Mouse (Mus musculus) E14TG2a.4 (cell line): ENCODE results near the gene Padi6.

Experiments used
- H3K27me3 ChIP-seq: 2 replicates; pipeline ENCODE4 v1.6.1; 2014; ENCODE audit warnings: low read length, control low read depth; ENCODE audit not compliant: insufficient read depth
- H3K36me3 ChIP-seq: 2 replicates; pipeline ENCODE4 v1.6.1; 2014; ENCODE audit warnings: low read length, control low read depth; ENCODE audit not compliant: insufficient read depth
- H3K4me1 ChIP-seq: replicated peaks from 2 replicates; pipeline ENCODE4 v1.6.1; 2014; ENCODE audit warnings: low read depth, low read length, control low read depth
- H3K4me3 ChIP-seq: replicated peaks from 2 replicates; pipeline ENCODE4 v1.5.1; 2014; ENCODE audit warnings: mild to moderate bottlenecking, low read length
- H3K9me3 ChIP-seq: 2 replicates; pipeline ENCODE4 v1.6.1; 2014; ENCODE audit warnings: low read length, control low read depth
- CTCF ChIP-seq: conservative IDR thresholded peaks from 2 replicates; pipeline ENCODE4 v1.5.1; 2014; ENCODE audit warnings: low read length
- NANOG ChIP-seq: IDR thresholded peaks from 2 replicates; pipeline ENCODE4 v1.6.1; 2014; ENCODE audit warnings: borderline replicate concordance, low read length, mixed read lengths
- POU5F1 ChIP-seq: IDR thresholded peaks from 2 replicates; pipeline ENCODE4 v1.6.1; 2014; ENCODE audit warnings: low read length, borderline replicate concordance

Padi6 gene

DNA sequence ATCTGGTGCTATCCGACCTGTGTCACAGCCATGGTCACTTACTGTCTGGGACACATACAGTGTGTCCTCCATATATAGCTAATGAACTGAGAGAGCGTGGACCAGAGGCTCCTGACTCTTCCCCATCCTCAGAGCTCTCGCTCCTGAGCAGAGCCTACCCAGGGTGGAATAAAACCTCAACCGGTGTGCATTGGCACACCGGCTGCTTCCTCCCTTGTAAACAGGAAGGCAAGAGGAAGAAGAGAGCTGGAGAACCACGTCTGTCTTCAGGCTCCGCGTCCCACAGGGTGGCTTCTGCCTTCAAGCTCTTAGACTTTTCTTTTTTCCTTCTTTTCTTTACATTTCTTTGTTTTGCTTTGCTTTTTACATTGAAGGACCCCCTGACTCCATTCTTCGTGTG is 40.4 kb upstream of the Padi6 start:
- H3K36me3 ChIP-seq = no peaks in the 10 kb centered on the region
- peaks cover 10% of the 10 kb centered on the region; the same call in 1 of the 2 replicates for H3K4me1 ChIP-seq
- H3K27me3 ChIP-seq = no peaks in the 10 kb centered on the region
- no peak for TF ChIP-seq CTCF
- no peak for TF ChIP-seq NANOG
- no peak for TF ChIP-seq POU5F1
- no peak overlapping the region for H3K4me3 ChIP-seq
- H3K9me3 ChIP-seq = peaks cover 6% of the 10 kb centered on the region

DNA sequence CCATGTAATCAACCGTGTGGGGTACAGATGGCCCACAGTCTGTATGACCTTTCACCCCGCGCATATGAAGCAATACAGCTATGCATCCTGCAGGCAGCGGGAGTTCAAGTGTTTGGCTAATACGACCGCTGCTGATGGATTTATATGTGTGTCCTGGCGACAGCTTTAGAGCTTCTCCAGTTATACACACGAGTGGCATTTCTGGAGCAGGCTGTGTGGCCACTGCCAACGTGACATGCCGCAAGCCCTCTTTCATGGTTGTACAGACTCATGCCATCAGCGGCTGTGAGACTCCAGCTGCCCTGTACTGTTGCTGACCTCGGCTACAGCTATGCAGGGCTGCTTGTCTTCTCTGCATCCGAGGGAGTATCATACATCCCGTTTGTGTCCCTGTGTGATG is 38.1 kb upstream of the Padi6 start:
- Histone ChIP-seq H3K9me3 (no peaks in the 10 kb centered on the region), H3K27me3 (no peaks in the 10 kb centered on the region), H3K4me3 (no peak overlapping the region), H3K4me1 (peaks cover 25% of the 10 kb centered on the region), H3K36me3 (no peaks in the 10 kb centered on the region)
- no peak for TF ChIP-seq POU5F1
- no peak for TF ChIP-seq NANOG
- no peak for TF ChIP-seq CTCF

DNA sequence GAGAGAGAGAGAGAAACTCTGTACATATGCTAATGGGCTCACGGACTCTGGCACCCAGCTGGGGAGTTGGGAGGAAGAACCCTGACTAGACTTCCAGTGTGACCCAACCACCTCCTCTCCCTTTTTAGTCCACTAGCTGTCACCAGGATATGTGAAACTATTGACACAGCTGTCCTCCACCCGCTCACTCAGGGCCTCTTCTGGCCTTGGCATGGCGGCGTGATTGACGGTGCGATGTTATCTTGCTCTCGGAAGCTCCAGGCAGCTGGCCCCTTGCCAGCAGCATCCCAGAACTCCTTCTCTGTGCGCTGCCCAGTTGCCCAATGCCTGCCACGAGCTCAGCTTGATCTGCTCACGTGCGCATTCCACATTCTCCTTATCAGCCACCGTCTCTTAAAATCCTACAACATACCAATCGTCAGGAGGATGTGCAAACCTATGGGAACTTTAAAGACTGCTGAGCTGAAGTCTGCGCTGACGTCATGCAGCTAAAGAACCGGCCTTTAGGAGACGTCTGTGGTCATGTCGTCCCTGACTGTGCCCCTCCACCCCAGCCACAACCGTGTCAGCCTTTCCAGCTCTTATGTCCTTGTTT is 37.5 kb upstream of the Padi6 start:
- Histone ChIP-seq H3K4me1 (peaks cover 25% of the 10 kb centered on the region), H3K27me3 (no peaks in the 10 kb centered on the region), H3K4me3 (no peak overlapping the region), H3K36me3 (no peaks in the 10 kb centered on the region), H3K9me3 (no peaks in the 10 kb centered on the region)
- no peak for TF ChIP-seq CTCF
- TF ChIP-seq NANOG = no peak

DNA sequence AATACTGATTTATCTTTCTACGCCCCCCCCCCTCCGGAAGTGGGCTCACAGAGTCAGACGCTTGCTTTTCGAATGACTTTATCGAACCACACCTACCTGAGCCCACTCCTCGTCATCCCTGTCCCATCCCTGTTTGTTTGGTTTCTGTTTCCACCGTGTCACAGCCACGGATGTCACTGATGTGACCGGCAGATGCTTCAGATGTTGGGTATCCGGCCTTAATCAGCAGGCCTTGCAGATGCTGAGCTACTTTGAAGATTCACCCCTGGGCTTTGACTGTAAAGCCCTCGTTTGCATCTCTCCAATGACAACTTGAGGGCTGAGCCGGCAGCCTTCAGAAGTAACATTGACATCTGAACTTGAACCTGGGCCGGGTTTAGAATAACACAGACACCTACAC is 34.2 kb upstream of the Padi6 start:
- peaks cover 55% of the 10 kb centered on the region for H3K4me1 ChIP-seq
- no peak for TF ChIP-seq POU5F1
- TF ChIP-seq CTCF = no peak
- no peak for TF ChIP-seq NANOG
- H3K4me3 ChIP-seq = no peak overlapping the region
- no peaks in the 10 kb centered on the region for H3K36me3 ChIP-seq
- no peaks in the 10 kb centered on the region for H3K27me3 ChIP-seq
- no peaks in the 10 kb centered on the region for H3K9me3 ChIP-seq

DNA sequence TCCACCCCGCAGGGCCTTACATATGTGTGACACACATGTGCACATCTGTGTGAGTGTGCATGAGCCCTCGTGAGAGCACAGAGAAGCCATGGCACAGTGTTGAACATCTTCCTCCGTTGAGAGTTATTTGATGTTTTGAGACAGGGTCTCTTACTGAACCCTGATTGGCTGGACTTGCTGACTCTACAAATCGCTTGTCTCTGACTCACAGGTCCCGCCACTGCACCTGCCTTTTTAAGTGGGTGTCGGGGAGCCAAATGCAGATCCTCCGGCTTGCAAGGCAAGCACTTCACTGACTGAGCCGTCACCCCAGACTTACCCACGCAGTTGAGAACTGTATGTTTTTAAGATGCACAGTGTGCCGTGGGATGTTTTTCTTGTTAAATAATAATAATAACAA is 33.4 kb upstream of the Padi6 start:
- Histone ChIP-seq H3K4me1 (peaks cover 60% of the 10 kb centered on the region), H3K36me3 (no peaks in the 10 kb centered on the region), H3K27me3 (no peaks in the 10 kb centered on the region), H3K9me3 (no peaks in the 10 kb centered on the region), H3K4me3 (no peak overlapping the region)
- TF ChIP-seq CTCF = no peak
- no peak for TF ChIP-seq POU5F1
- TF ChIP-seq NANOG = no peak

DNA sequence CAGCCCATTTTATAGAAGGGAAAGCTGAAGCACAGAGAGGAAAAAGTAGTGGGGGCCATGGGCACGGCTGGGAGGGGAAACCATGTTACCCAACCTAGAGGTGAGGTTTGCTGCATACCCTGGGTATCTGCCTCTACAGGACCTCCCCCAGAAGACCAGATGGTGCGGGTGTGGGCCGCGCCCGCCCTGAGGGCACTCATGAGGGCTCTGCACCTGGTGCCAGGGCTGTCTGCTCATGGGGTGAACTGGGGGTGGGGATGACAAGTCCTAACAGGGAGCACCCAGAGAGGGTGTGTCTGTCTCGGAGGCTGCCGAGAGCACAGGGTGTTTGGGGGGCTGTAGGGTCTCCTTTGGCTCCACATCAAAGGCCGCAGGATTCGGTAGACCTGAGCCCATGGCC is 32.5 kb upstream of the Padi6 start:
- Histone ChIP-seq H3K4me1 (peaks cover 67% of the 10 kb centered on the region), H3K4me3 (no peak overlapping the region), H3K9me3 (no peaks in the 10 kb centered on the region), H3K27me3 (no peaks in the 10 kb centered on the region), H3K36me3 (no peaks in the 10 kb centered on the region)
- TF ChIP-seq NANOG = no peak
- TF ChIP-seq POU5F1 = no peak
- no peak for TF ChIP-seq CTCF

DNA sequence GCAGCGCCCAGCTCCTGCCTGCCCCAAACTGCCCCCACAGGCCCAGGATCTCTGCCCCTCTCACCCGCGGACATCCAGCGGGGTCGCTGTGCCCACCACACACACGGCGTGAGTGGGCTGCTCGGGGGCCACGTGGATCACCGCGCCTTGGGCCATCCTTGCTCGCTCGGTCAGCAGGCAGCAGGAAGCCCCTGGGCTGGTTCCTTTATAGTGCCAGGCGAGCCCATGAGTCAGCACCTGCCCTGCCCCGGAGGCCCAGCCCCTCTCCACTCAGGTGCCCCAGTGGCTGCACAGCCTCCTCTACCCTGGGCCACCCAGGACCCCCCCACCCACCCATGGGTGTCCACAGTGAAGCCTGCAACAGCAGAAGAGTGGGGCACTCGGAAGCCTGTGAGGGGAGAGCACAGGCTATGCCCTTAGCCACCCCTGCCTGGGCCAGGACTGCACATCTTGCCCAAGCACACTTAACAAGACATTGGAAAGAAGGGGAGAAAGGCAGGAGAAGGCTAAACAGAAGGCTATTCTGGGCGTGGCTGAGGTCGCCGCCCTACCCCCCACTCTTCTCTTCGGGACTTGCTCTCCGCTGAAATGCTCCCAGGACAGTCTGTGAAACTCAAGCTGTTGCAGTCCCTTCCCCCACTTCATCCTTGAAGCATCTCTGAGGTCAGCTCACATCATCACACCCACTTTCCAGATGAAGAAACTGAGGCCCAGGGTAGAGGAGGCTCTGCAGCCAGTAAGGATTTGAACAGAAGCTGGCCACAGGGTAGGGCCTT is 31.8 kb upstream of the Padi6 start, which contains the start of gene Padi4:
Gene Padi4, minus strand, starts transcription at position 212 of the 776 bp plus-strand sequence.
- peak within 1 kb of the TSS; percentile 73 for H3K4me3 ChIP-seq
- H3K4me1 ChIP-seq = peaks cover 71% of the 10 kb centered on the region
- no peaks in the 10 kb centered on the region for H3K9me3 ChIP-seq
- no peaks in the 10 kb centered on the region for H3K36me3 ChIP-seq
- no peaks in the 10 kb centered on the region for H3K27me3 ChIP-seq
- TF ChIP-seq POU5F1 = no peak
- TF ChIP-seq CTCF = no peak
- no peak for TF ChIP-seq NANOG

DNA sequence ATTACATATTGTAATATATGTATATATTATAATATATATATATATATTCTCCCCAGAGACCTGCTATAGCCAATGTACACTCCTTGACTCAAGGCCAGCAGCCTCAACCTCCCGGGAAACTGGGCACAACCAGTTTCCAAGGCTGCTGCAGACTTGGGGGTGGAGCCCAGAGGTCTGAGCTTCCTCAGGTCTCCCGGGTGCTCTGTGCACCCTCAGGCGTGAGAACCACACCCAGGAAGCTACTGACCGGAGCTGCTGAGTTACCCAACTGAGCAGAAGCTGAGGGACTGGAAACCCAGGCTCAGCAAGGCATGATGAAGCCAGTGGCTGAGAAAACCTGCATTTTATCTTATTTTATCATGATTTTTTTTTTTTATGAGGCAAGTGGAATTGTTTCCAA is 28.6 kb upstream of the Padi6 start:
- TF ChIP-seq CTCF (no peak), NANOG (no peak), POU5F1 (no peak)
- Histone ChIP-seq H3K4me1 (peaks cover 72% of the 10 kb centered on the region), H3K4me3 (no peak overlapping the region), H3K36me3 (no peaks in the 10 kb centered on the region), H3K27me3 (peaks cover 6% of the 10 kb centered on the region; the same call in 1 of the 2 replicates), H3K9me3 (no peaks in the 10 kb centered on the region)
